Mouse (Mus musculus): Measurements from ENCODE around the gene Gm20431. TPM values are rescaled to one million over a fixed set of nuclear protein-coding genes. Genes with fewer than 3 reads are reported as not detected.

The Gm20431 gene
- polyA plus RNA-seq, 1 experiment from 2014 or later = 2.4 TPM

DNA sequence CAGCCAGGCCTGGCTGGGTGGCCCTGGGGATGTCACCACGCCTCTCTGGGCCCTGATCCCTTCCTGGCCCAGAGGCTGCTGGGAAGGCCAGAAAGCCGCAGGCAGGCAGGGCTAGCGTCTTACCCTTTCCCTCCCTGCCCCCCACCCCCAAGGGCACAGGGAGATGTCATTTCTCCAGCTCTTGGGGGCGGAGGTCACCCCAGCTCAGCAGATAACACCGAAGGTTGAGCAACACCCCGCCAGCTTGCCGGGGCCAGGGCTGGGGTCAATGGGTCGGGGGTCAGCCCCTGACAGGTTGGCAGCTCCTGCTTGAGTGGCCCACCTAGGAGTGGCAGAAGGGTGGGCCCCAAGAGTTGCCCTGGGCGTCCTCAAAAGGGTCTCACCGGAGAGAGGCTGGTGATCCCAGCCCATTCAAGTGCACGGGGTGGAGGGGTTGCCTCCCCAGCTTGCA lies 26.4 kb upstream of the Gm20431 start:
- peaks cover 33% of the 10 kb centered on the region for H3K4me1 ChIP-seq
- peak; percentile 17 for DNase-seq (ENCODE audit: low spot score)
- H3K9me3 ChIP-seq (replicated peaks) = no peaks in the 10 kb centered on the region
- H3K27me3 ChIP-seq (ENCODE audit: low read depth, poor library complexity, severe bottlenecking) = peaks cover 76% of the 10 kb centered on the region
- no peak overlapping the region for H3K27ac ChIP-seq (replicated peaks)
- peak overlapping the region; percentile 75; the same call in 1 of the 2 replicates for H3K4me3 ChIP-seq
- H3K36me3 ChIP-seq = no peaks in the 10 kb centered on the region
- 52% methylated on average over 11 of the region's 11 CpGs for WGBS

DNA sequence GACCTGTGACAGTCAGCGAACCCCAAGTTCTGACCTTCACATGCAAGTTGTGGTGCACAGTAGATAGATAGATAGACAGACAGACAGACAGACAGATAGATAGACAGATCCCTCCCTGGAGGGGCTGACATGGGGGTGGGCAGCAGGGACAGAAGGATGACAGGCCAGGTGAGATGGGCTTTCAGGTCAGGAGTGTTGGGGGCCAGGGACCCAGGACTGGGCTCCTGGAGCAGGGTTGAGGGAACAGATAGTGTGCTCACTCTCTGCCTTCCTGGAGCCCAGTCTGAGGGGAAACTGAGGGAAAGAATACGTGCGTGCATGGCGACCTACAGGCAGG lies 25.9 kb upstream of the Gm20431 start:
- Histone ChIP-seq H3K36me3 (no peaks in the 10 kb centered on the region), H3K27me3 (ENCODE audit: low read depth, poor library complexity, severe bottlenecking) (peaks cover 72% of the 10 kb centered on the region)

GRCm38 (mm10) chr2:167686382-167687249 lies 25.3 kb upstream of the Gm20431 start:
- 86% methylated on average over 16 of the region's 16 CpGs for WGBS
- Histone ChIP-seq H3K9me3 (replicated peaks) (no peaks in the 10 kb centered on the region), H3K27me3 (ENCODE audit: low read depth, poor library complexity, severe bottlenecking) (peaks cover 66% of the 10 kb centered on the region), H3K4me1 (peaks cover 33% of the 10 kb centered on the region), H3K4me3 (no peak overlapping the region), H3K27ac (replicated peaks) (no peak overlapping the region), H3K36me3 (no peaks in the 10 kb centered on the region)
- no peak for DNase-seq (ENCODE audit: low spot score)

More for the DNA sequence above, 25.9 kb upstream of the Gm20431 start:
- H3K9me3 ChIP-seq (replicated peaks) = no peaks in the 10 kb centered on the region
- DNase-seq (ENCODE audit: low spot score) = no peak
- no peak overlapping the region for H3K4me3 ChIP-seq
- WGBS = 77% methylated on average over 4 of the region's 4 CpGs
- peaks cover 33% of the 10 kb centered on the region for H3K4me1 ChIP-seq
- H3K27ac ChIP-seq (replicated peaks) = no peak overlapping the region

GRCm38 (mm10) chr2:167685865-167686264 lies 24.6 kb upstream of the Gm20431 start:
- H3K27ac ChIP-seq (replicated peaks) = no peak overlapping the region
- H3K27me3 ChIP-seq (ENCODE audit: low read depth, poor library complexity, severe bottlenecking) = peaks cover 58% of the 10 kb centered on the region
- WGBS = 88% methylated on average over 3 of the region's 3 CpGs
- H3K4me3 ChIP-seq = no peak overlapping the region
- H3K4me1 ChIP-seq = peaks cover 33% of the 10 kb centered on the region
- H3K9me3 ChIP-seq (replicated peaks) = no peaks in the 10 kb centered on the region
- DNase-seq (ENCODE audit: low spot score) = no peak
- H3K36me3 ChIP-seq = no peaks in the 10 kb centered on the region

DNA sequence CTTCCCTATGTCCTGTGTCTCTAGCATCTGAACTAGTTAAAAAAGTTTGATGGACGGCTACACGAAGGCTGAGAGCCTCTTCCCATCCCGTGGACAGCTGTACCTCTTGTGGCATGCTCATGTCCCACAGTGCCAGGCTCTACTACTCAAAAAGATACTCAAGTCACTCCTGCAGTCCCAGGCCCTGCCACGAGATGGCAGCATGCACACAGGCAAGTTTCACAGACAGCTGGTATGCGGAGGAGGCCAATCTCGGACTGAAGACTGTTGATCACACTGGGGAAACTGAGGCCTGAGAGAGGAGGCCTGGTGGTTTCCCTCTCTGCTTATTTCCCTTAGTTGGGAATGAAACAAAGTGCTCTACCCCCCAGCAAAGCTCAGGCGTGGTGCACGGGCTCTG lies 23.8 kb upstream of the Gm20431 start:
- 12% methylated on average over 8 of the region's 8 CpGs for WGBS

GRCm38 (mm10) chr2:167683721-167684120 lies 22.4 kb upstream of the Gm20431 start:
- DNase-seq (ENCODE audit: low spot score) = no peak
- Histone ChIP-seq H3K4me1 (peaks cover 21% of the 10 kb centered on the region), H3K27me3 (ENCODE audit: low read depth, poor library complexity, severe bottlenecking) (peaks cover 37% of the 10 kb centered on the region), H3K9me3 (replicated peaks) (no peaks in the 10 kb centered on the region), H3K36me3 (no peaks in the 10 kb centered on the region), H3K4me3 (no peak overlapping the region), H3K27ac (replicated peaks) (no peak overlapping the region)
- WGBS = 89% methylated on average over 3 of the region's 3 CpGs

More for the DNA sequence above, 23.8 kb upstream of the Gm20431 start:
- peak; percentile 90 for DNase-seq (ENCODE audit: low spot score)
- peaks cover 30% of the 10 kb centered on the region for H3K4me1 ChIP-seq
- no peaks in the 10 kb centered on the region for H3K9me3 ChIP-seq (replicated peaks)
- H3K4me3 ChIP-seq = no peak overlapping the region
- H3K36me3 ChIP-seq = no peaks in the 10 kb centered on the region
- no peak overlapping the region for H3K27ac ChIP-seq (replicated peaks)
- peaks cover 51% of the 10 kb centered on the region for H3K27me3 ChIP-seq (ENCODE audit: low read depth, poor library complexity, severe bottlenecking)

DNA sequence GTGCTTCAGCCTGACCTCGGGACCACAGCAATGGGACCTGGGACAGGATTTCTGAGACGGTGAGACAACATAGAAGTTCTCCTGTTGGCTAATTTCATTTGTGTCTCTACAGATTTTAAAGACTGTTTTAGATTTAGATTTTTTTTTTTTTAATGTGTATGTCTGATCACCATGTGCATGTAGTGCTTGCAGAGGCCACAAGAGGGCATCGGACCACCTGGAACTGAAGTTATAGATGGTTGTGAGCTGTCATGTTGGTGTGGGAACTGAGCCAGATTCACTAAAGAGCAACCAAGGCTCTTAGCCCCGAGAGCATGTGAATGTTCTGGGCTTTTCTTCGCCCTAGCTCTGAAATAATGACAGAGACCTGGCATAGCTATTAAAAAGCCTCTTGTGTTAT lies 19.4 kb upstream of the Gm20431 start:
- 53% methylated on average over 5 of the region's 5 CpGs for WGBS
- Histone ChIP-seq H3K4me1 (peaks cover 7% of the 10 kb centered on the region; the same call in 1 of the 2 replicates), H3K4me3 (no peak overlapping the region), H3K27ac (replicated peaks) (no peak overlapping the region), H3K9me3 (replicated peaks) (no peaks in the 10 kb centered on the region), H3K36me3 (no peaks in the 10 kb centered on the region), H3K27me3 (ENCODE audit: low read depth, poor library complexity, severe bottlenecking) (peaks cover 6% of the 10 kb centered on the region)
- DNase-seq (ENCODE audit: low spot score) = peak; percentile 46

- 3% methylated on average over 13 of the region's 13 CpGs for WGBS
- DNase-seq (ENCODE audit: low spot score) = peak; percentile 81
- Histone ChIP-seq H3K4me1 (0 out of 2 replicates have a peak, but pooled peaks cover 3% of the 10 kb centered on the region), H3K27me3 (ENCODE audit: low read depth, poor library complexity, severe bottlenecking) (no peaks in the 10 kb centered on the region; the same call in 1 of the 2 replicates), H3K9me3 (replicated peaks) (no peaks in the 10 kb centered on the region), H3K27ac (replicated peaks) (no peak overlapping the region), H3K4me3 (no peak overlapping the region), H3K36me3 (no peaks in the 10 kb centered on the region)
These were observed 18.7 kb upstream of the Gm20431 start for GRCm38 (mm10) chr2:167679902-167680430.

- no peaks in the 10 kb centered on the region for H3K27me3 ChIP-seq (ENCODE audit: low read depth, poor library complexity, severe bottlenecking)
- H3K36me3 ChIP-seq = no peaks in the 10 kb centered on the region
- no peaks in the 10 kb centered on the region for H3K9me3 ChIP-seq (replicated peaks)
- no peak overlapping the region for H3K4me3 ChIP-seq
- WGBS = 48% methylated on average over 5 of the region's 5 CpGs
- 0 out of 2 replicates have a peak, but pooled peaks cover 3% of the 10 kb centered on the region for H3K4me1 ChIP-seq
- no peak for DNase-seq (ENCODE audit: low spot score)
- no peak overlapping the region for H3K27ac ChIP-seq (replicated peaks)
These were observed 17.3 kb upstream of the Gm20431 start for GRCm38 (mm10) chr2:167678600-167678999.

- peak; percentile 37 for DNase-seq (ENCODE audit: low spot score)
- Histone ChIP-seq H3K4me1 (peaks cover 19% of the 10 kb centered on the region), H3K9me3 (replicated peaks) (no peaks in the 10 kb centered on the region), H3K4me3 (no peak overlapping the region), H3K27me3 (ENCODE audit: low read depth, poor library complexity, severe bottlenecking) (no peaks in the 10 kb centered on the region), H3K36me3 (no peaks in the 10 kb centered on the region), H3K27ac (replicated peaks) (no peak overlapping the region; the same call in 1 of the 2 replicates)
- WGBS = 42% methylated on average over 14 of the region's 14 CpGs
These were observed 14.0 kb upstream of the Gm20431 start for GRCm38 (mm10) chr2:167675120-167675909.

DNA sequence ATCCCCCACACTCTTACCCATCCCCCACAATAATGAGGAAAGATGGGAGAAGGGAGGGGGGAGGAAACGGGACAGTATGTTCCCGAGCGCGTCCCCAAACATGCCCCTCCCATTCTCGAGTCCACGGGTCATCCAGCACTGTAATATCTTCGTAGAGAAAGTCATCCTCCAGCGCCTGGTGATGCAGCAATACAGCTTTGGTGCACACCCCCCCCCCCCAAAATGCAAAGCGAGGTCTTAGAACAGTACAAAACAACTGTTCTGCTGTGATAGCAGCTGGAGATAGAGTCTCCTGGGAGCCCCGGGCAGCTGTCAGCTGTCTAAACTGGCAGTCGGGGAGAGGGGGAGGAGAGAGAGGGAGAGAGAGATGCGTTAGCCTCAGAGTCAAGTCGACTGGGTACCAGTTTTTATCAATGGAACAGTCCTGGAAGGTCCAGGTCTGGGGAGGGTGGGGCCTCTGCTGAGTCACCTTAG lies 11.0 kb upstream of the Gm20431 start:
- Histone ChIP-seq H3K9me3 (replicated peaks) (no peaks in the 10 kb centered on the region), H3K27me3 (ENCODE audit: low read depth, poor library complexity, severe bottlenecking) (no peaks in the 10 kb centered on the region), H3K4me1 (peaks cover 16% of the 10 kb centered on the region), H3K27ac (replicated peaks) (no peak overlapping the region; the same call in 1 of the 2 replicates), H3K4me3 (0 out of 2 replicates have a peak overlapping the region, but pooled peaks have one; percentile 4), H3K36me3 (no peaks in the 10 kb centered on the region)
- 52% methylated on average over 13 of the region's 13 CpGs for WGBS
- peak; percentile 33 for DNase-seq (ENCODE audit: low spot score)

DNA sequence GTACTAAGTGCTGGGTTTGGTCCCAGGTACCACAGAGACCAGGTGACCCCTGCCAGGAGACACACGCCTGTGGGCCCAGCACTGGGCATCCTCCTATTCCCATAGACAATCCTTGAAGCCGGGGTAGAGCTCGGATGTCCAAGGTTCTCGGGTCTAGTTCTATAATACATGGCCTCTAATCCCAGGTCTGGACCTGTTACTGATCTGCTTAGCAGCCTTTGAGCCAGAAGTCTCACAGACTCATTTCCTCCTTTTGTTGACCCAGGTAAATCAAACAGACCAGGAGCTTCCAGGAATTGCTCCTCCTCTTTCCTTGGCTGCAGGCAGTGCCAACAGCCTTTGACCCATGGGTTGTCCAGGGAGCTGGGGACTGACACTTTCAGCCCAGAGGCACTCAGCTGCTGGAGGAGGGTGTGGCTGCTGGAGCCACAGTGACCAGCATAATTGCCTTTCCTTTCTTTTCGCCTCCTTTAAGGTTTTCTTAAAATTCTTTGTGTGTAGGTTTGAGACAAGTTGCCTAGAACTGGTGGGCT lies 9.9 kb upstream of the Gm20431 start:
- Histone ChIP-seq H3K27ac (replicated peaks) (peak overlapping the region; percentile 60; the same call in 1 of the 2 replicates), H3K4me1 (peaks cover 16% of the 10 kb centered on the region), H3K27me3 (ENCODE audit: low read depth, poor library complexity, severe bottlenecking) (no peaks in the 10 kb centered on the region), H3K36me3 (no peaks in the 10 kb centered on the region), H3K4me3 (no peak overlapping the region), H3K9me3 (replicated peaks) (no peaks in the 10 kb centered on the region)
- 83% methylated on average over 5 of the region's 5 CpGs for WGBS
- no peak for DNase-seq (ENCODE audit: low spot score)
